Mouse (Mus musculus): ENCODE measurements around the gene Gm11239. TPM values are rescaled to one million over a fixed set of nuclear protein-coding genes. Genes with fewer than 3 reads are reported as not detected.
"Not testable (repeated sequence)": the region's sequence is repeated elsewhere in the genome, so short reads cannot be mapped to it uniquely, and the experiment has no call there.

The Gm11239 gene
- total RNA-seq (2022): not detected

DNA sequence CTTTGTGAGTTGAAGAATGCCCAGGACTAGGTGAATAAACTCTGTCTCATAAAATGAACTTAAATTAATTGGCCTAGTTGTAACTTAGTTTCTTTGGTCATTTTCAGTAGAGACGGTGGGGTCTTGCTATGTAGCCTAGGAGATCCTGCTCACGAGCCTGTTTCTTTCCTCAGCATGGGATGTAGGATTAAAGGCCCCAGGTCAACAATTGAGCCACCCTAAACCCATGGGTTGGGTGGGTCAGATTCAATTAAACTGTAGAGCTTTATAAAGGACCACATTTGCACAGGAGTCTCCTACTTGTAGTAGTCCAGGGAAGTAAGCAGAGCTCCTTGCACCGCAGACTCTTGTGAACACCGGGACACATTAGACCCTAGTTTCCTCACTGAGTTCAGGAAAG, at the start of gene Gm11239:
Gm11239 (plus strand) TSS at position 301 of the 400 bp plus-strand sequence.
- not testable (repeated sequence) for DNase-seq (ENCODE audit: low spot score)

DNA sequence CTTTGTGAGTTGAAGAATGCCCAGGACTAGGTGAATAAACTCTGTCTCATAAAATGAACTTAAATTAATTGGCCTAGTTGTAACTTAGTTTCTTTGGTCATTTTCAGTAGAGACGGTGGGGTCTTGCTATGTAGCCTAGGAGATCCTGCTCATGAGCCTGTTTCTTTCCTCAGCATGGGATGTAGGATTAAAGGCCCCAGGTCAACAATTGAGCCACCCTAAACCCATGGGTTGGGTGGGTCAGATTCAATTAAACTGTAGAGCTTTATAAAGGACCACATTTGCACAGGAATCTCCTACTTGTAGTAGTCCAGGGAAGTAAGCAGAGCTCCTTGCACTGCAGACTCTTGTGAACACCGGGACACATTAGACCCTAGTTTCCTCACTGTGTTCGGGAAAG, 45.5 kb upstream of the Gm11239 start, which contains the start of gene Gm11237:
Gm11237 (plus strand) TSS at position 301 of the 400 bp plus-strand sequence.
- not testable (repeated sequence) for DNase-seq (ENCODE audit: low spot score)

DNA sequence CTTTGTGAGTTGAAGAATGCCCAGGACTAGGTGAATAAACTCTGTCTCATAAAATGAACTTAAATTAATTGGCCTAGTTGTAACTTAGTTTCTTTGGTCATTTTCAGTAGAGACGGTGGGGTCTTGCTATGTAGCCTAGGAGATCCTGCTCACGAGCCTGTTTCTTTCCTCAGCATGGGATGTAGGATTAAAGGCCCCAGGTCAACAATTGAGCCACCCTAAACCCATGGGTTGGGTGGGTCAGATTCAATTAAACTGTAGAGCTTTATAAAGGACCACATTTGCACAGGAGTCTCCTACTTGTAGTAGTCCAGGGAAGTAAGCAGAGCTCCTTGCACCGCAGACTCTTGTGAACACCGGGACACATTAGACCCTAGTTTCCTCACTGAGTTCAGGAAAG, 30.3 kb upstream of the Gm11239 start, which contains the start of gene Gm11236:
Gm11236 (plus strand) TSS at position 301 of the 400 bp plus-strand sequence.
- not testable (repeated sequence) for DNase-seq (ENCODE audit: low spot score)

DNA sequence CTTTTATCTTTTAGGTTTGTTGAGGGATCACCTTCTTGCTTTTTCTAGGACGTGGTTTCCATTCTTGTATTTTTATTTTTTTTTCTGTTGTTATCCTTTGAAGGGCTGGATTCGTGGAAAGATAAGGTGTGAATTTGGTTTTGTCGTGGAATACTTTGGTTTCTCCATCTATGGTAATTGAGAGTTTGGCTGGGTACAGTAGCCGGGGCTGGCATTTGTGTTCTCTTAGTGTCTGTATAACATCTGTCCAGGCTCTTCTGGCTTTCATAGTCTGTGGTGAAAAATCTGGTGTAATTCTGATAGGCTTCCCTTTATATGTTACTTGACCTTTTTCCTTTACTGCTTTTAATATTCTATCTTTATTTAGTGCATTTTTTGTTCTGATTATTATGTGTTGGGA, 6.3 kb upstream of the Gm11239 start:
- DNase-seq (ENCODE audit: low spot score): not testable (repeated sequence)

DNA sequence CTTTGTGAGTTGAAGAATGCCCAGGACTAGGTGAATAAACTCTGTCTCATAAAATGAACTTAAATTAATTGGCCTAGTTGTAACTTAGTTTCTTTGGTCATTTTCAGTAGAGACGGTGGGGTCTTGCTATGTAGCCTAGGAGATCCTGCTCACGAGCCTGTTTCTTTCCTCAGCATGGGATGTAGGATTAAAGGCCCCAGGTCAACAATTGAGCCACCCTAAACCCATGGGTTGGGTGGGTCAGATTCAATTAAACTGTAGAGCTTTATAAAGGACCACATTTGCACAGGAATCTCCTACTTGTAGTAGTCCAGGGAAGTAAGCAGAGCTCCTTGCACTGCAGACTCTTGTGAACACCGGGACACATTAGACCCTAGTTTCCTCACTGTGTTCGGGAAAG, 15.1 kb downstream of the Gm11239 start, which contains the start of gene Gm428:
Gm428 (plus strand) TSS at position 301 of the 400 bp plus-strand sequence.
- DNase-seq (ENCODE audit: low spot score): not testable (repeated sequence)

DNA sequence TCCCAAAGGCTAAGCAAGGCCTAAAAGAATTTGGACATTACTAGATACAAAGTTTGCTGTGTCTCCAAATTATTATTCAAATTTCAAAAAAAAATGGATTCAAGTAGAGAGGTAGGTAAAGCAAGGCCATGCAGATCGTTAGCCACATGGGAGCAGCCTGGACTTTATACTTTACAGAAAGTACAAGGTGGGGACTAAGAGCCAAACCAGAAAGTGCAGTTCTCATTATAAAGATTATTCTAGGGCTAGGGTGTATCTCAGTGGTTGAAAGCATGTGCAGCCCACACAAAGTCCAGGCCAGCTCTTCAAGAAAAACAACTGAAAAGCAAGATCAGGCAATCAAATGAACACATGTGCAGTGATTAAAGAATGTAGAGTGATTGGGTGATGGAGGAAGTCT, 50.6 kb downstream of the Gm11239 start:
- no peak for DNase-seq (ENCODE audit: low spot score)

DNA sequence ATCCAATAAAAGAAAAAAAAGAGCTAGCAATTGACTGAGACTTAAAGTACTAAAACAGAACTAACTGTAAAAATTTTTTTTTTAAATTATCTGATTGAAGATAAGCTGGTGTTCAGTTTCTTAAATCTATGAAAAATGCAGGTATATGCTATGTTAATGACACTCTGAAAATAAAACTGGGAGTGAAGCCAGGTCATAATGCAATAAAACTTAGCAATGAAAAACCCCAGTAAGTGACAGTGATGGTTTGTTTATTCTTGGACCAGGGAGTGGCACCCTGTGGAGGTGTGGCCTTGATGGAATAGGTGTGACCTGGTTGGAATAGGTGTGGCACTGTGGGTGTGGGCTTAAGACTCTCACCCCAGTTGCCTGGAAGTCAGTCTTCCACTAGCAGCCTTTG, 51.7 kb downstream of the Gm11239 start:
- DNase-seq (ENCODE audit: low spot score): no peak

Other genes starting within 250 kb of the Gm11239 start
- not detected for gene Gm11238, start 60.5 kb upstream of the Gm11239 start, total RNA-seq (2022)
- not detected for gene Gm11237, start 45.4 kb upstream of the Gm11239 start, total RNA-seq (2022)
- gene Gm11236, start 30.2 kb upstream of the Gm11239 start, total RNA-seq (2022): not detected
- gene Gm428, start 15.2 kb downstream of the Gm11239 start, total RNA-seq (2022): not detected
- 1 to 10 TPM in 1 of 4 experiments, under 1 TPM in 3; 0.69 to 1.1 (median 0.76) TPM for gene Rasef, start 122.6 kb downstream of the Gm11239 start, total RNA-seq (2022)
- not detected for gene Gm11758, start 207.9 kb downstream of the Gm11239 start, total RNA-seq (2022)
- gene Gm11757, start 222.8 kb downstream of the Gm11239 start, total RNA-seq (2022): not detected
- not detected for gene Gm13871, start 237.6 kb downstream of the Gm11239 start, total RNA-seq (2022)

Data from heart, adult 8-10 months (tissue).